Mouse (Mus musculus) cortical plate, adult 2 months (tissue): ENCODE measurements at regions not wholly inside any gene's neighbourhood (a gene's known extent, or its start where the extent isn't known, plus 50 kb on each side); places are given as distances from the start of the nearest gene placed in this dataset.

Experiments used
- H3K27ac ChIP-seq: fragments of 200-500 bp; 2 replicates; pipeline ENCODE4 v1.5.1; 2012; ENCODE audit warnings: low read length, control low read depth, inconsistent platforms; ENCODE audit not compliant: insufficient read depth
- H3K4me1 ChIP-seq: fragments of 200-500 bp; 2 replicates; pipeline ENCODE4 v1.6.1; 2011; ENCODE audit warnings: low read length; ENCODE audit not compliant: control insufficient read depth, insufficient read depth
- H3K4me3 ChIP-seq: fragments of 200-500 bp; 2 replicates; pipeline ENCODE4 v1.5.1; 2011; ENCODE audit warnings: mild to moderate bottlenecking, low read length, control low read depth; ENCODE audit not compliant: insufficient read depth
- CTCF ChIP-seq: fragments of 200-500 bp; IDR thresholded peaks from 2 replicates; pipeline ENCODE4 v1.5.1; 2011; ENCODE audit warnings: mild to moderate bottlenecking, control low read depth, low read length; ENCODE audit not compliant: insufficient read depth; ENCODE audit errors: extremely low read depth
- POLR2A ChIP-seq: fragments of 200-500 bp; IDR thresholded peaks from 2 replicates; pipeline ENCODE4 v1.6.1; 2011; ENCODE audit warnings: mild to moderate bottlenecking, low read length, control low read depth; ENCODE audit not compliant: insufficient read depth; ENCODE audit errors: extremely low read depth

DNA sequence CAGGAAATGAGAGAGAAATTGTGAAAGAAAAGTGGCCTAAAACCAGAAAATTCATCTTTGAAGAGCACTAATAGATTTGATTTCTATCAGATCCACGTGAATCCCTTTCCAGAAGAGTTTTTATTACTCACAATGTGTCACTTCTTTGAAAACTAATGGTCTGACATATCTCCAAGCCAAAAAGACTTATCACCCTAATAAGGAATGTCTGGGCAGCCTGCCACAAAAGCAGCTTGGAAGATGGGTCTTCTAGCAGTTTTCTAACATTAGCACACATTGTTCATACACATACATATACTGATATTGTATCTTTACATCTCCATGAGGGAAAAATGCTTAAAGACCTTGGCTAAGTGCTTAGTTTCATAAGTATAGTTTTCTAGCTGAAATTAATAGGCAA lies 337.8 kb upstream of the Cd180 start:
- TF ChIP-seq CTCF = no peak
- no peak for TF ChIP-seq POLR2A
- H3K27ac ChIP-seq = no peak overlapping the region
- no peak overlapping the region for H3K4me3 ChIP-seq
- H3K4me1 ChIP-seq = no peaks in the 10 kb centered on the region

DNA sequence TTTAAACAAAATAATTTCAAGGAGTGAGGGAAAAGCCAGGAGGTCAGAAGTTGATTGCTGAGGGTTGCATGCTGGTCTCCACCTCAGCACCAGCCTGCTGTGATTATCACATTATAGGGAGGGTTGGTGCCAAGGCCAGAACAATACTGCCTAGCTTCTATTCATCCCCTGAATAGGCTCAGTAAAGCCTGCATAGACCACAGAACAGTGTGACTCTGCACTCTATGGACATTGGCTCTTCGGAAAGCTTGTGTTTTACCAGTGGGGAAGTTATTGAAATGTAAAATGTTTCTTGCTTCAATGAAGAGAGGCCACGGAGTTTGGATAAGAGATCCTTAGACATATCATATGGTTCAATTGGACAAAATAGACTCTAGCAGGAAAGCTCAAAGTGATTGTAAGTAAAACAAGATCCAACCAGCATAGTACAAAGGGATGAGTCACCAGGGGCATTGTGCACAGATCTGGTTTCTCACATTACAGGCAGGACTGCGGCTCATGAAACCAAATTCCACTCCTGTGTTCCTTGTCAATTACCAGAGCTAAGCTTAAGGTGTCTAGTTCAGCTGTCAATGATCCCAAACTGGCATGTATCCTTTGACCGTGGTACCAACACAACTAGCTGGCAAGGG lies 320.8 kb upstream of the Cd180 start:
- Histone ChIP-seq H3K4me3 (no peak overlapping the region), H3K27ac (no peak overlapping the region), H3K4me1 (no peaks in the 10 kb centered on the region)
- TF ChIP-seq CTCF (no peak), POLR2A (no peak)

DNA sequence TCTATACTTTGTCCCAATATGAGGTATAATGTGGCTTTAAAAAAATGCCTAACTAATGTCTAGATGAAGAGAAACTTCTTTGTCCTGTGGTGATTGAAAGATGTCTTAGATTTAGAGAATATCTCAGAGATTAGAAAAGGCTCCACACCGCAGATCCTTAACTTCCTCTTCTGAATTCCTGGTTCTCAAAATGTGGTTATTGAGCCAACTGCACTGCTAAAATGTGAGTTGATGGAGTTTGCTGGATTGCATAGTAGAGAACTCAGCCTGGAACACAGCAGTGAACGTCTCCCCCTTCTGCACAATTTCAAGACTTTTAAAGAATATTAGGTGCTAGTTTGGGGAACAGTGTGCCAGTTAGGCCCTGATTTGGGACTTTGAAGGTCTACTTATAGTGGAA lies 312.7 kb upstream of the Cd180 start:
- H3K4me3 ChIP-seq = no peak overlapping the region
- no peak for TF ChIP-seq POLR2A
- no peak for TF ChIP-seq CTCF
- H3K27ac ChIP-seq = no peak overlapping the region
- no peaks in the 10 kb centered on the region for H3K4me1 ChIP-seq

DNA sequence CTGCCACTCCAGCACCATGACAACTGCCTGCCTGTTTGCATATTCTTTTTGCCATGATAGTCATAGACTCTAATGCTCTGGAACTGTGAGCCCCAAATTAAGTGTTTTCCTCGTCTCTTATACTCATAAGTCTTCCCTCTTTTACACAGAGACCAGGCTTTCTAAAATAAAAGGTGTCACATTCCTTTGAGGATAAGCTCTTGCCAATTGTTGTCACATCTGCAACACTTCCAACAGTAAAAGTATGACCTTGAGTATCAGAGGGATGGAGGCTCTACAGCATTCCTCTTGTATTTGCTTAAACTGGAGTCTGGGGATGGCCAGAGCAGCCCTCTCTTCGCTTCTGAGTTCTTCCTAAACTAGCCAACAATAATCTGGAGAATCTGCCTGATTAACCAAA lies 301.4 kb upstream of the Cd180 start:
- H3K4me3 ChIP-seq = no peak overlapping the region
- H3K27ac ChIP-seq = no peak overlapping the region
- no peaks in the 10 kb centered on the region for H3K4me1 ChIP-seq
- no peak for TF ChIP-seq CTCF
- TF ChIP-seq POLR2A = no peak

DNA sequence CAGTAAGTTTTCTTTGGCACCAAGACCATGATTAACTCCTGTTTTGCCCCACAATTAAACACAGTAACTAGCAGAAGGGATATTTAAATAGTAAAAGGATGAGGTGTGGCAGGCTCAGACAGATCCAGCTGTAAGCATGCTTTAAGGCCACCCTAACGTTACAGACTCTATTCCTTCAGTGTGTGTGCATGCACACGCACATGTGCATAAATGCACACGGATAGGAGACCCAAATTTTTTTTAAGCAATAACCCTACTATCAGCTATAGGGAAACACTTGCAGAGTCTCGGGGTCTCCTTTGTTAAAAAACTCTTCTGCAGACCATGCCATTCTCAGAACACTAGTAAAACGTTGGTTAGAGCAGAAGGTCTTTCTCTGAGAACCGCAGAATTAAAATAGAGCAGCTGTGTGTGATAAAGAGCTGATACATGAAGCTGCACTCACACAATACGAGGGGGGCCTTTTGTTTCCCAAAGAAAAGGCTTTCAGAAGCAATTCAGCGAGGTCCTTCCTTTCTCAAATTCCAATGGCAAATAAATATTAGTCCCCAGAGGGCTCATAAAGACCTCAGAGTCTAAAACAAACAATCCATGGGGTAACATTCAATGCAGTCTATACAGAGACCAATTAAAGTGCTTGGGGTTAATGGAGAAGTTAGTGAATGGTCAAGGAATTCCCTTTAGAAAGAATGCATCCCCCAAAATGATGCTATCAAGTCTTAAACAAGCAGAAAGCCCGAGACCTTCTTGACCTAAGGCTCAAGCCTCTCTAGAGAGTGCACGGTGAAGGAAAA lies 300.3 kb upstream of the Cd180 start:
- Histone ChIP-seq H3K4me3 (no peak overlapping the region), H3K27ac (no peak overlapping the region), H3K4me1 (no peaks in the 10 kb centered on the region)
- TF ChIP-seq CTCF = no peak
- TF ChIP-seq POLR2A = no peak

DNA sequence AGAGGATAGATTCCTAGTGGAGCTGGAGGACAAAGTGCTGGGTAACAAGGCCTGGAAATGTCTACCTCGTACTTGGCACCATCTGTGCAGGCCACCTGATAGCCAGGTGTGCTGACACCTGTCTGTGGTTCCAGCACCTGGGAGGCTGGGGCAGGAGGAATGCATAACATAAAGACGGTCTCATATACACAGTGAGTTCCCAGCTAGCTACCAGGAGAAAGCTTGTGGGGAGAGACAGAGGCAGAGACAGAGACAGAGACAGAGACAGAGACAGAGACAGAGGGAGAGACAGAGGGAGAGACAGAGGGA lies 299.7 kb upstream of the Cd180 start:
- Histone ChIP-seq H3K4me3 (no peak overlapping the region), H3K4me1 (no peaks in the 10 kb centered on the region), H3K27ac (no peak overlapping the region)
- no peak for TF ChIP-seq POLR2A
- no peak for TF ChIP-seq CTCF

DNA sequence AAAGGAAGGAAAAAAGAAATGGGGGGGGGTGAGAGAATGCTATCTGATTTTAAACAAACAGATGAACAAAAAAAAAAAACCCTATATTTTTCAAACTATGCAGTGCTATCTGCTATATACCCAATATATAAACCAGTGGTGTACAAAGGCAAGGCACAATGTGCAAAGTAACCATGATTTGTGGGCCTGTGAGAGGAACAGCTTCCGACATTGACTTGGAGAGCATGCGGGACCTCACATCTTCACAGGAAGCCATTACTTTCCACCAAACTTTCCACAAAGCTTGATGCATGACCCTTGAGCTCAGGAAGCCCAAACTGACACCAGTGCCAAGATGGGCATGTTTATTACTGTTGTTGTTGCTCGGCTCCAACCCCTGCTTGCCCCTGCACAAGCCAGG lies 299.3 kb upstream of the Cd180 start:
- H3K4me3 ChIP-seq = no peak overlapping the region
- no peaks in the 10 kb centered on the region for H3K4me1 ChIP-seq
- no peak overlapping the region for H3K27ac ChIP-seq
- TF ChIP-seq CTCF (no peak), POLR2A (no peak)

DNA sequence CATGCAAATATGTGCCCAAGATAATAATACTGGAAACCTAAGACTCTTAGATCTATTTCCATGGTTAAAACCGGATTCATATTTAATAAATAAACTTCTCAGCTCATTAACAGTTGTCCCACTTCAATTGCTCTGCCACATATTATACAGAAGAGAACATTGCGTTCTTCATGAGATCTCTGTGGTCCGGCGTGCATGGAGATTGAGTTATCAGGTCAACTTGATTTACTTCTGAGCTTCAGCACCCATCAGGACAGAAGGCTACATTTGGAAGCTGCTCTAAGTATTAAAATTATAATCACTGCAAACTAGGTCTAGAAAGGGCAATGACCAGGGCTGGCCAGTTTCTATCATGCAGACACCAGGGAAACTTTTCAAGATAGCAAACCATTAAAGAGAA lies 295.9 kb upstream of the Cd180 start:
- Histone ChIP-seq H3K4me3 (no peak overlapping the region), H3K27ac (no peak overlapping the region), H3K4me1 (no peaks in the 10 kb centered on the region)
- TF ChIP-seq POLR2A (no peak), CTCF (no peak)

DNA sequence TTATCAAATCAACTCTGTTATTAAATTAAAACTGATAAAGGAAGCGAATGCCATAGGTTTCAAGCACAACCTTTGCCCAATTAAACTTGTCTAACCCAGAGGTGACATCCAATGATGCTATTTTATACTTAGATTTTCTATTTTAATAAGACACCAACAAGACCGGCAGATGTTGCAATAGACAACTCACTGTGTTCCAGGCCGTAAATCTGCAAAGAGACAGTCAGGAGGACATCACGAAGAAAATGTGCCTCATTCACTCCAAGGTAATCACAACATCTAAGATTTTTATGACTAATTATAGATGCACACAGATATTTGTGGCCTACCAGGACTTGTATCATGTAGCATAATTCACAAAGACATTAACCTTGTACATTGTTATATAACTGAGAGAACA lies 281.5 kb upstream of the Cd180 start:
- Histone ChIP-seq H3K27ac (no peak overlapping the region), H3K4me1 (no peaks in the 10 kb centered on the region), H3K4me3 (no peak overlapping the region)
- TF ChIP-seq CTCF (no peak), POLR2A (no peak)

DNA sequence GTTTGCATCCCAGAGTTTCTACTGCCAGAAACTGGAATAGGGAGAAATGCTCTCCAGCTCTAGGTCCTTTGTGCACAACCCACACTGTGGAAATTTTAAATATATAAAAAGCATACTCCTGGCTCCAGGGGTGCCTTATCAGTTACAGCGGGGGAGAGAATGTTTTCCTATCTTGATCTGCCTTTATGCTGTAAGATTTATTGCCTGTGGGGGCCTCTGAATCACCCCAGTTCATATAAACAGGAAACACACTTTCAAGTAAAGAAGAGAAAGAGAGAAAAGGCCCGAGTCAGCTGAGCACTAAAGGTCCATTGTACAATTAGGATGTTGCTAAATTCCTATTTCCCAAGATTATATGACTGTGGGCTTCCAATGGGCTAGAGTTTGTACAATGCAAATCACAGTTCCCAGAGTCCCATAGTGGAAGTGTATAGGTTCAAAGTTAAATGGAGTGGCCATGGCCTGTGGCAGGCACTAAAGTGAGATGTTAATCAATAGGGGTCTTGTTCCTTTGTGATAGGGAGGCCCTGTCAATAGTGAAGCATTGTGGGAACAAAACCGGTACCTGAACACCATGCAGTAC lies 258.9 kb upstream of the Cd180 start:
- H3K27ac ChIP-seq = no peak overlapping the region
- H3K4me3 ChIP-seq = no peak overlapping the region
- no peak for TF ChIP-seq CTCF
- no peak for TF ChIP-seq POLR2A
- no peaks in the 10 kb centered on the region for H3K4me1 ChIP-seq
